Mouse (Mus musculus): Measurements from ENCODE around the gene Mras. TPM values are rescaled to one million over a fixed set of nuclear protein-coding genes. Genes with fewer than 3 reads are reported as not detected.

Gene Mras
- polyA plus RNA-seq (2012; rRNA removed) = 58.1 and 68.4 TPM in 2 replicates

DNA sequence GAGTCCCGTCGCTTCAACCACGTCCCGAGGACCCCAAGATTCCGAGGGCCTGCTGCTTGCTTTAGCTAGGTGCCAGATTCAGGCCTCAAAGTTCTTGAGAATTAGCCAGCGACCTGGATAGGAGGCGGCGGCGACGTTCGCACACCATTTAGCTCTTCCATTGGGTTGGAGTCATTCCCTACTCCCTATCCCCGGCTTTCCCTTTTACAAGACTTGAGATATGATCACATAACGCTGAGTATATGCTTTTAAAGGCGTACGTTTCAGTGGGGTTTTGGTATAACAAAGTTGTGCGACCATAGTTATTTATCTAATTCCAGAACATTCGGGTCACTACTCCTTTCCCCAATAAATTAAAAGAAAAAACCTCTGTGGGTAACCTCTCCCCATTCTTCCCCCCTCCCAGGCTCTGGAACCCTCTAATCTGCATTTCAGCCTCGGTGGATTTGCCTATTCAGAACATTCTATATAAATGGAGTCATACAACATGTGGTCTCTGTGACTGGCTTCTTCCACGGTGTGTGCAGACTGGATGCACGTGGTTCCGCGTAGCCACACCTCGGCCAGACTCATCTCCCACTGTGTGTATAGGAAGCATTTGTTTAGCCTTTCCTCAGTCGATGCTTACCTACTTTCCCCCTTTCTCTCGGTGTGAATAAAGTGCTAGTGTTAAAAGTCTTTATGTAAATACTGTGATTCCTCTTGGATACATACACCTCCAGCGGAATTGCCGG is at the start of gene Mras:
TSS of gene Mras (minus strand) at position 351 of the 734 bp plus-strand sequence.

GRCm38 (mm10) chr9:99451161-99451560 is 14.0 kb upstream of the Mras start, which contains the start of gene Nme9:
Gene Nme9 (plus strand): TSS chr9:99451475.

GRCm38 (mm10) chr9:99357921-99358692 is 79.1 kb downstream of the Mras start, which contains the start of gene Esyt3:
Gene Esyt3 (minus strand): TSS chr9:99358557.

Other genes starting within 250 kb of the Mras start
- gene Faiml, start 200.1 kb downstream of the Mras start, polyA plus RNA-seq (2012; rRNA removed) = not detected in 2 replicates
- 36.4 and 40.8 TPM in 2 replicates for gene Cep70, start 194.0 kb downstream of the Mras start, polyA plus RNA-seq (2012; rRNA removed)
- 0.48 and 0.70 TPM in 2 replicates for gene Esyt3, start 78.8 kb downstream of the Mras start, polyA plus RNA-seq (2012; rRNA removed)
- 0.39 and 0.68 TPM in 2 replicates for gene Nme9, start 14.1 kb upstream of the Mras start, polyA plus RNA-seq (2012; rRNA removed)
- 47.9 and 49.8 TPM in 2 replicates for gene Armc8, start 131.5 kb upstream of the Mras start, polyA plus RNA-seq (2012; rRNA removed)
- 19.8 and 20.7 TPM in 2 replicates for gene Dbr1, start 138.4 kb upstream of the Mras start, polyA plus RNA-seq (2012; rRNA removed)
- gene A4gnt, start 175.1 kb upstream of the Mras start, polyA plus RNA-seq (2012; rRNA removed) = not detected in 2 replicates
- gene Dzip1l, start 192.1 kb upstream of the Mras start, polyA plus RNA-seq (2012; rRNA removed) = 7.1 and 8.5 TPM in 2 replicates